7 mouse cellular contexts compared by ENCODE assay signal in the genomic region with DNA sequence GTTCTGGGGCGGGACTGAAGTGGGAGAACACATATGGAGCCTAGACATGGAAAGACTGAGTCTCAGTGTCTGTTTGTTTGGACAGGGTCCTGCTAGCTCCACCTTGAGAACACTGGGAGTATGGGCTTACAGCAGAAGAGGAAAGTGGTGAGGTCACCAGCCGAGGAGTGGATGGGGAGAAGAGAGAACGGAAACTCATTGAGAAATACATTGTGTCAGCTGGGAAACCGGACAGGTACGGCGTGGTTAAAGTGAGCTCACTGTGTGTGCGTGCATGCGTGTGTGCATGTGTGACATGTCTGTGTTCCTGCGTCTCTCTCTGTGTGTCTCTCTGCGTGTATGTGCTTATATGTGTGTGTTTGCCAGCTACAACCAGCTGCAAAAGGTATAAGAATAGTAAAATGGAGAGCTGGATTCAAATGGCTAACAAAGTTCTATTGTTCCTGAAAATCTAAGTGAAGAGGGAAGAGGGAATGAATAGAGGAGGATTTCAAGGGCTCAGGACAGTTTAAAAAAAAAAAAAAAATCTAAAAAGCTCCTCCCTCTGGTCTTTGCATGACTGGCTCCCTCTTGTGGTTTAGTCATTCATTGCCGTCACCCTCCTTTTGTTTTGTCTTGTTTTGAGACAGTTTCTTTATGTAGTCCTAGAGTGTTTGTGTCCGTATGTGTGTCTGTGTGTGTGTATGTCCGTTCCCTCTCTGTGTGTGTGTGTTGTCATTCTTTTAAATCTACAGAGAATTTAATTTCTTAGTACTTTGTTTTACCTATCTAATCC. TPM values are rescaled to one million over a fixed set of nuclear protein-coding genes. Genes with fewer than 3 reads are reported as not detected.
A peak's percentile ranks its signal among the peaks of the same experiment; 100 is the strongest.
DNase-seq lines count a peak whose midpoint lies in the region; ATAC-seq and TF ChIP-seq lines count a peak whose summit lies in the region.

No protein-coding gene starts in this region.

- no peak overlapping the region for H3K9ac ChIP-seq in hindbrain, postnatal 0 days (replicated peaks; ENCODE audit: low read length)
- no peak overlapping the region for H3K9ac ChIP-seq in neural tube, embryonic 14.5 days (replicated peaks; ENCODE audit: low read depth, low read length)

- no peaks in the 10 kb centered on the region for H3K27me3 ChIP-seq in hindbrain, postnatal 0 days (ENCODE audit: insufficient read depth, low read length)
- no peaks in the 10 kb centered on the region for H3K27me3 ChIP-seq in neural tube, embryonic 14.5 days (ENCODE audit: control insufficient read depth, insufficient read depth, low read length)

- H3K27ac ChIP-seq in hindbrain, postnatal 0 days = no peak overlapping the region
- no peak overlapping the region for H3K27ac ChIP-seq in neural tube, embryonic 14.5 days (ENCODE audit: low read depth, low read length)

- no peaks in the 10 kb centered on the region for H3K4me1 ChIP-seq in hindbrain, postnatal 0 days (ENCODE audit: insufficient read depth, low read length)
- H3K4me1 ChIP-seq in neural tube, embryonic 14.5 days (ENCODE audit: control insufficient read depth, insufficient read depth, low read length) = no peaks in the 10 kb centered on the region

- DNase-seq in ovary, adult 18-20 months (ENCODE audit: low spot score) = peak; percentile 20
- no peak for DNase-seq in ovary, postnatal 36 days (ENCODE audit: low spot score)
- DNase-seq in R1 (ENCODE audit: low read depth, low spot score) = peak; percentile 87
- peak; percentile 76 for DNase-seq in hindbrain, postnatal 0 days (ENCODE audit: low spot score)
- DNase-seq in lung, adult 18-20 months = peak; percentile 22 to 65

- H3K9me3 ChIP-seq in hindbrain, postnatal 0 days (ENCODE audit: low read length) = no peaks in the 10 kb centered on the region
- no peaks in the 10 kb centered on the region for H3K9me3 ChIP-seq in neural tube, embryonic 14.5 days (ENCODE audit: control insufficient read depth, low read length)

- peak; percentile 81 for ATAC-seq in common myeloid progenitor, adult 5-6 weeks (replicated peaks; ENCODE audit: low read depth, poor library complexity, severe bottlenecking)
- ATAC-seq in hindbrain, postnatal 0 days = 0 out of 2 replicates have a peak, but pooled peaks have one; percentile 47
- peak; percentile 58; the same call in 1 of the 2 replicates for ATAC-seq in neural tube, embryonic 14.5 days (ENCODE audit: low read depth)

- H3K4me3 ChIP-seq in hindbrain, postnatal 0 days (ENCODE audit: low read length) = no peak overlapping the region
- H3K4me3 ChIP-seq in neural tube, embryonic 14.5 days (ENCODE audit: low read depth, low read length) = no peak overlapping the region

- TF ChIP-seq CTCF in hindbrain, postnatal 0 days (IDR thresholded peaks at IDR 0.05; ENCODE audit: low read depth) = peak; percentile 84

- H3K4me2 ChIP-seq in hindbrain, postnatal 0 days (ENCODE audit: low read depth, low read length) = no peak overlapping the region
- H3K4me2 ChIP-seq in neural tube, embryonic 14.5 days (ENCODE audit: low read depth, low read length) = no peak overlapping the region

- H3K36me3 ChIP-seq in hindbrain, postnatal 0 days (ENCODE audit: insufficient read depth, low read length) = no peaks in the 10 kb centered on the region
- H3K36me3 ChIP-seq in neural tube, embryonic 14.5 days (ENCODE audit: control insufficient read depth, insufficient read depth, low read length) = no peaks in the 10 kb centered on the region

- WGBS in hindbrain, postnatal 0 days = 61% methylated on average over 13 of the region's 13 CpGs
- WGBS in neural tube, embryonic 14.5 days = 70% methylated on average over 13 of the region's 13 CpGs

RNA-seq across cellular contexts. Expression of gene Ak4, which starts 52.0 kb away (rescaled TPM):
- total RNA-seq in common myeloid progenitor, adult 5-6 weeks (2017) = 6.6 and 8.9 TPM in 2 replicates
- 18.6 and 23.6 TPM in 2 replicates for total RNA-seq in hindbrain, postnatal 0 days (2014; rRNA removed)
- 8.2 and 8.4 TPM in 2 replicates for polyA plus RNA-seq in hindbrain, postnatal 0 days (2015; fragmentation: Nextera tagmentation; extraction: Ambion mirVana)
- 2.0 and 2.7 TPM in 2 replicates for polyA plus RNA-seq in neural tube, embryonic 14.5 days (2014; fragmentation: Nextera tagmentation; extraction: Ambion mirVana)
